Mouse (Mus musculus) hindbrain, embryonic 12.5 days (tissue): ENCODE measurements at regions not wholly inside any gene's neighbourhood (a gene's known extent, or its start where the extent isn't known, plus 50 kb on each side); places are given as distances from the start of the nearest gene placed in this dataset.

ENCODE experiments used
- ATAC-seq: fragments of 200-750 bp; cut with Nextera tagmentation; 2 replicates; pipeline ENCODE4 v1.8.0; 2017; ENCODE audit warnings: moderate TSS enrichment; ENCODE audit not compliant: low FRiP score
- H3K27ac ChIP-seq: fragments of 300-500 bp; sonication (generic); 2 replicates; pipeline ENCODE4 v1.5.1; 2016; ENCODE audit warnings: mild to moderate bottlenecking
- H3K27me3 ChIP-seq: fragments of 300-500 bp; sonication (generic); 2 replicates; pipeline ENCODE4 v1.6.1; 2016; ENCODE audit warnings: mild to moderate bottlenecking
- H3K36me3 ChIP-seq: fragments of 300-500 bp; sonication (generic); 2 replicates; pipeline ENCODE4 v1.6.1; 2016; ENCODE audit warnings: mild to moderate bottlenecking
- H3K4me1 ChIP-seq: fragments of 300-500 bp; sonication (generic); 2 replicates; pipeline ENCODE4 v1.6.1; 2016
- H3K4me2 ChIP-seq: fragments of 300-500 bp; sonication (generic); replicated peaks from 2 replicates; pipeline ENCODE4 v1.6.1; 2016; ENCODE audit warnings: mild to moderate bottlenecking
- H3K4me3 ChIP-seq: fragments of 300-500 bp; sonication (generic); 2 replicates; pipeline ENCODE4 v1.5.1; 2016; ENCODE audit warnings: mild to moderate bottlenecking
- H3K9ac ChIP-seq: fragments of 300-500 bp; sonication (generic); 2 replicates; pipeline ENCODE4 v1.6.1; 2016; ENCODE audit warnings: mild to moderate bottlenecking, moderate library complexity
- H3K9me3 ChIP-seq: fragments of 300-500 bp; sonication (generic); replicated peaks from 2 replicates; pipeline ENCODE4 v1.6.1; 2016; ENCODE audit warnings: mild to moderate bottlenecking
- WGBS: fragments of 180-500 bp; shearing (Covaris S2); methylation state at CpG from one replicate; pipeline ENCODE4 v1.1.7; 2016; 5-methylcytosine and 5-hydroxymethylcytosine counted together

- H3K4me1 ChIP-seq = no peaks in the 10 kb centered on the region
- WGBS = 70% methylated on average over 8 of the region's 8 CpGs
- H3K27me3 ChIP-seq = no peaks in the 10 kb centered on the region
- no peak overlapping the region for H3K27ac ChIP-seq
- no peaks in the 10 kb centered on the region for H3K9me3 ChIP-seq
- peak; percentile 32; the same call in 1 of the 2 replicates for ATAC-seq
- no peak overlapping the region for H3K9ac ChIP-seq
- H3K36me3 ChIP-seq = no peaks in the 10 kb centered on the region
- H3K4me2 ChIP-seq = no peak overlapping the region
- H3K4me3 ChIP-seq = no peak overlapping the region
These were observed 685.4 kb upstream of the Robo1 start for GRCm38 (mm10) chr16:71622664-71623063.

GRCm38 (mm10) chr16:71640361-71640760 is 667.7 kb upstream of the Robo1 start:
- Histone ChIP-seq H3K9ac (no peak overlapping the region), H3K4me2 (no peak overlapping the region), H3K4me1 (no peaks in the 10 kb centered on the region), H3K27me3 (no peaks in the 10 kb centered on the region), H3K27ac (no peak overlapping the region), H3K4me3 (no peak overlapping the region), H3K9me3 (no peaks in the 10 kb centered on the region), H3K36me3 (no peaks in the 10 kb centered on the region)
- WGBS = 77% methylated on average over 2 of the region's 2 CpGs
- ATAC-seq = no peak

GRCm38 (mm10) chr16:71643223-71643622 is 664.9 kb upstream of the Robo1 start:
- Histone ChIP-seq H3K4me2 (no peak overlapping the region), H3K27me3 (no peaks in the 10 kb centered on the region), H3K9ac (no peak overlapping the region), H3K4me3 (no peak overlapping the region), H3K4me1 (no peaks in the 10 kb centered on the region), H3K36me3 (no peaks in the 10 kb centered on the region), H3K9me3 (no peaks in the 10 kb centered on the region), H3K27ac (no peak overlapping the region)
- 60% methylated on average over 6 of the region's 6 CpGs for WGBS
- no peak for ATAC-seq

GRCm38 (mm10) chr16:71678075-71678701 is 629.9 kb upstream of the Robo1 start:
- no peaks in the 10 kb centered on the region for H3K4me1 ChIP-seq
- no peaks in the 10 kb centered on the region for H3K27me3 ChIP-seq
- H3K9ac ChIP-seq = no peak overlapping the region
- H3K27ac ChIP-seq = no peak overlapping the region
- H3K4me2 ChIP-seq = no peak overlapping the region
- no peaks in the 10 kb centered on the region for H3K36me3 ChIP-seq
- H3K9me3 ChIP-seq = no peaks in the 10 kb centered on the region
- H3K4me3 ChIP-seq = no peak overlapping the region
- no peak for ATAC-seq
- WGBS = 8% methylated on average over 2 of the region's 2 CpGs

GRCm38 (mm10) chr16:71693464-71693863 is 614.6 kb upstream of the Robo1 start:
- Histone ChIP-seq H3K27ac (peak overlapping the region; percentile 30; the same call in 1 of the 2 replicates), H3K9ac (no peak overlapping the region), H3K36me3 (no peaks in the 10 kb centered on the region), H3K4me1 (no peaks in the 10 kb centered on the region), H3K9me3 (no peaks in the 10 kb centered on the region), H3K4me2 (no peak overlapping the region), H3K4me3 (no peak overlapping the region), H3K27me3 (no peaks in the 10 kb centered on the region)
- no peak for ATAC-seq
- 39% methylated on average over 4 of the region's 4 CpGs for WGBS

GRCm38 (mm10) chr16:71705846-71706245 is 602.3 kb upstream of the Robo1 start:
- H3K9ac ChIP-seq = no peak overlapping the region
- H3K36me3 ChIP-seq = no peaks in the 10 kb centered on the region
- H3K27me3 ChIP-seq = no peaks in the 10 kb centered on the region
- no peak overlapping the region for H3K4me3 ChIP-seq
- H3K4me1 ChIP-seq = no peaks in the 10 kb centered on the region
- H3K9me3 ChIP-seq = no peaks in the 10 kb centered on the region
- no peak for ATAC-seq
- H3K27ac ChIP-seq = no peak overlapping the region
- no peak overlapping the region for H3K4me2 ChIP-seq

- H3K4me2 ChIP-seq = no peak overlapping the region
- H3K36me3 ChIP-seq = no peaks in the 10 kb centered on the region
- H3K4me3 ChIP-seq = no peak overlapping the region
- no peak overlapping the region for H3K9ac ChIP-seq
- H3K9me3 ChIP-seq = no peaks in the 10 kb centered on the region
- H3K4me1 ChIP-seq = no peaks in the 10 kb centered on the region
- H3K27ac ChIP-seq = no peak overlapping the region
- ATAC-seq = no peak
- no peaks in the 10 kb centered on the region for H3K27me3 ChIP-seq
- WGBS = 86% methylated on average over 3 of the region's 3 CpGs
These were observed 598.4 kb upstream of the Robo1 start for GRCm38 (mm10) chr16:71709684-71710083.

GRCm38 (mm10) chr16:71711879-71712278 is 596.2 kb upstream of the Robo1 start:
- Histone ChIP-seq H3K4me2 (no peak overlapping the region), H3K4me3 (no peak overlapping the region), H3K36me3 (no peaks in the 10 kb centered on the region), H3K4me1 (no peaks in the 10 kb centered on the region), H3K9me3 (no peaks in the 10 kb centered on the region), H3K27me3 (no peaks in the 10 kb centered on the region), H3K9ac (no peak overlapping the region), H3K27ac (no peak overlapping the region)
- 59% methylated on average over 2 of the region's 2 CpGs for WGBS
- peak; percentile 64; the same call in 1 of the 2 replicates for ATAC-seq

- H3K4me2 ChIP-seq = no peak overlapping the region
- H3K4me1 ChIP-seq = no peaks in the 10 kb centered on the region
- WGBS = 37% methylated on average over 3 of the region's 3 CpGs
- H3K9me3 ChIP-seq = no peaks in the 10 kb centered on the region
- no peak overlapping the region for H3K27ac ChIP-seq
- no peaks in the 10 kb centered on the region for H3K27me3 ChIP-seq
- no peak overlapping the region for H3K4me3 ChIP-seq
- H3K9ac ChIP-seq = no peak overlapping the region
- ATAC-seq = no peak
- no peaks in the 10 kb centered on the region for H3K36me3 ChIP-seq
These were observed 590.9 kb upstream of the Robo1 start for GRCm38 (mm10) chr16:71717207-71717606.

- no peak overlapping the region for H3K9ac ChIP-seq
- H3K4me3 ChIP-seq = no peak overlapping the region
- H3K4me2 ChIP-seq = no peak overlapping the region
- no peaks in the 10 kb centered on the region for H3K27me3 ChIP-seq
- H3K36me3 ChIP-seq = no peaks in the 10 kb centered on the region
- no peak for ATAC-seq
- 80% methylated on average over 2 of the region's 2 CpGs for WGBS
- no peaks in the 10 kb centered on the region for H3K9me3 ChIP-seq
- H3K27ac ChIP-seq = no peak overlapping the region
- H3K4me1 ChIP-seq = no peaks in the 10 kb centered on the region
These were observed 583.2 kb upstream of the Robo1 start for GRCm38 (mm10) chr16:71724898-71725297.

GRCm38 (mm10) chr16:71737941-71738340 is 570.2 kb upstream of the Robo1 start:
- Histone ChIP-seq H3K27me3 (no peaks in the 10 kb centered on the region), H3K9me3 (no peaks in the 10 kb centered on the region), H3K9ac (no peak overlapping the region), H3K4me2 (no peak overlapping the region), H3K4me3 (no peak overlapping the region), H3K36me3 (no peaks in the 10 kb centered on the region), H3K4me1 (no peaks in the 10 kb centered on the region), H3K27ac (no peak overlapping the region)
- ATAC-seq = no peak
- WGBS = 69% methylated on average over 2 of the region's 2 CpGs

GRCm38 (mm10) chr16:71739104-71739503 is 569.0 kb upstream of the Robo1 start:
- WGBS = 92% methylated on average over 5 of the region's 5 CpGs
- no peak for ATAC-seq
- Histone ChIP-seq H3K4me3 (no peak overlapping the region), H3K9me3 (no peaks in the 10 kb centered on the region), H3K27ac (no peak overlapping the region), H3K27me3 (no peaks in the 10 kb centered on the region), H3K36me3 (no peaks in the 10 kb centered on the region), H3K9ac (no peak overlapping the region), H3K4me1 (no peaks in the 10 kb centered on the region), H3K4me2 (no peak overlapping the region)

- Histone ChIP-seq H3K9me3 (no peaks in the 10 kb centered on the region; the same call in 1 of the 2 replicates), H3K9ac (no peak overlapping the region), H3K27ac (no peak overlapping the region), H3K4me3 (no peak overlapping the region), H3K4me2 (no peak overlapping the region), H3K36me3 (no peaks in the 10 kb centered on the region), H3K4me1 (no peaks in the 10 kb centered on the region), H3K27me3 (no peaks in the 10 kb centered on the region)
- ATAC-seq = no peak
These were observed 527.2 kb upstream of the Robo1 start for GRCm38 (mm10) chr16:71780945-71781344.
